Mouse (Mus musculus) forelimb bud, embryonic 11.5 days (tissue): ENCODE measurements around the gene Pcp4.

Experiments used
- DNase-seq: peaks from one replicate; pipeline ENCODE4 v3.0.0-alpha.2; 2012; ENCODE audit warnings: low read depth, low spot score

Gene Pcp4

GRCm38 (mm10) chr16:96488038-96488437 is 20.6 kb downstream of the Pcp4 start:
- no peak for DNase-seq

- no peak for DNase-seq
These were observed 24.1 kb downstream of the Pcp4 start for GRCm38 (mm10) chr16:96491530-96491929.

GRCm38 (mm10) chr16:96494079-96494478 is 26.7 kb downstream of the Pcp4 start:
- no peak for DNase-seq

GRCm38 (mm10) chr16:96498951-96499350 is 31.5 kb downstream of the Pcp4 start:
- DNase-seq = no peak

- no peak for DNase-seq
These were observed 33.8 kb downstream of the Pcp4 start for GRCm38 (mm10) chr16:96501241-96501640.

GRCm38 (mm10) chr16:96502586-96502985 is 35.2 kb downstream of the Pcp4 start:
- no peak for DNase-seq

- DNase-seq = no peak
These were observed 47.1 kb downstream of the Pcp4 start for GRCm38 (mm10) chr16:96514466-96514865.

- no peak for DNase-seq
These were observed 60.1 kb downstream of the Pcp4 start for GRCm38 (mm10) chr16:96527476-96527875.

GRCm38 (mm10) chr16:96528471-96528870 is 61.1 kb downstream of the Pcp4 start:
- no peak for DNase-seq

- DNase-seq = no peak
These were observed 62.6 kb downstream of the Pcp4 start for GRCm38 (mm10) chr16:96529896-96530568.

- no peak for DNase-seq
These were observed 63.1 kb downstream of the Pcp4 start for GRCm38 (mm10) chr16:96530569-96530898.

- DNase-seq = no peak
These were observed 63.6 kb downstream of the Pcp4 start for GRCm38 (mm10) chr16:96531029-96531428.

- no peak for DNase-seq
These were observed 66.3 kb downstream of the Pcp4 start for GRCm38 (mm10) chr16:96533710-96534109.

- DNase-seq = no peak
These were observed 67.9 kb downstream of the Pcp4 start for GRCm38 (mm10) chr16:96535271-96535670.

GRCm38 (mm10) chr16:96536426-96536825 is 69.0 kb downstream of the Pcp4 start:
- DNase-seq = no peak

- DNase-seq = no peak
These were observed 71.7 kb downstream of the Pcp4 start for GRCm38 (mm10) chr16:96539091-96539490.

- no peak for DNase-seq
These were observed 73.7 kb downstream of the Pcp4 start for GRCm38 (mm10) chr16:96541056-96541455.

GRCm38 (mm10) chr16:96552680-96553079 is 85.3 kb downstream of the Pcp4 start:
- DNase-seq = no peak

- DNase-seq = no peak
These were observed 88.0 kb downstream of the Pcp4 start for GRCm38 (mm10) chr16:96555412-96555811.

- DNase-seq = no peak
These were observed 89.2 kb downstream of the Pcp4 start for GRCm38 (mm10) chr16:96556621-96557020.

- DNase-seq = no peak
These were observed 90.9 kb downstream of the Pcp4 start for GRCm38 (mm10) chr16:96558341-96558740.

- no peak for DNase-seq
These were observed 92.4 kb downstream of the Pcp4 start for GRCm38 (mm10) chr16:96559796-96560195.

GRCm38 (mm10) chr16:96563350-96564257 is 96.2 kb downstream of the Pcp4 start:
- DNase-seq = peak; percentile 20
